In genomic region chr17:35465651-35466050, GRCm38 (mm10) we compare ENCODE assay signal across 13 mouse cellular contexts. TPM values are rescaled to one million over a fixed set of nuclear protein-coding genes. Genes with fewer than 3 reads are reported as not detected.
DNase-seq lines count a peak whose midpoint lies in the region; ATAC-seq and TF ChIP-seq lines count a peak whose summit lies in the region.
"Not testable (repeated sequence)": the region's sequence is repeated elsewhere in the genome, so short reads cannot be mapped to it uniquely, and the experiment has no call there.
"Had no signal": no experiment of that assay in that cellular context is flagged by ENCODE, and none has a peak within 500 bp of the region (broad histone marks: within the 10 kb centered on the region; RNA-seq: fewer than 3 reads in every experiment).

No protein-coding gene starts in this region.

- ATAC-seq in hindbrain, embryonic 14.5 days (ENCODE audit: low FRiP score), result not testable (repeated sequence)
- ATAC-seq in megakaryocyte, adult 5-6 weeks (ENCODE audit: poor library complexity, severe bottlenecking), result 0 out of 2 replicates have a peak, but pooled peaks have one; percentile 34

- peak; percentile 71 for DNase-seq in embryonic facial prominence, embryonic 10.5 days (ENCODE audit: low spot score)
- DNase-seq in hindbrain, embryonic 14.5 days (ENCODE audit: low spot score), result peak; percentile 42
- peak; percentile 37 for DNase-seq in left cerebral cortex, postnatal 4 days
- peak; percentile 49 for DNase-seq in right cerebral cortex, postnatal 4 days
- peak; percentile 34 for DNase-seq in yolk sac, embryonic 10.5 days (ENCODE audit: low spot score)

- peaks cover 14% of the 10 kb centered on the region for H3K4me1 ChIP-seq in E14TG2a.4 (replicated peaks; ENCODE audit: low read depth, low read length)
- H3K4me1 ChIP-seq in bone marrow, adult 2 months (ENCODE audit: control insufficient read depth, insufficient read depth, low read length); hindbrain, embryonic 14.5 days (replicated peaks; ENCODE audit: control insufficient read depth, insufficient read depth, low read length): not testable (repeated sequence)
- H3K4me1 ChIP-seq in embryonic facial prominence, embryonic 10.5 days, result peaks cover 13% of the 10 kb centered on the region

- peak; percentile 95 for TF ChIP-seq CTCF in E14TG2a.4 (conservative IDR thresholded peaks at IDR 0.05; ENCODE audit: low read length)
- peak; percentile 67 for TF ChIP-seq CTCF in bone marrow, adult 2 months (IDR thresholded peaks at IDR 0.05; ENCODE audit: control insufficient read depth, insufficient read depth, low read length)

- peaks cover 34% of the 10 kb centered on the region for H3K27me3 ChIP-seq in E14TG2a.4 (ENCODE audit: insufficient read depth, low read length)
- peaks cover 25% of the 10 kb centered on the region for H3K27me3 ChIP-seq in embryonic facial prominence, embryonic 10.5 days (replicated peaks; ENCODE audit: low read depth, poor library complexity, severe bottlenecking)
- peaks cover 19% of the 10 kb centered on the region for H3K27me3 ChIP-seq in hindbrain, embryonic 14.5 days (ENCODE audit: control insufficient read depth, insufficient read depth, low read length)

- 4% methylated on average over 8 of the region's 8 CpGs for WGBS in bone marrow, adult 2 months
- WGBS in embryonic facial prominence, embryonic 10.5 days, result 6% methylated on average over 8 of the region's 8 CpGs
- WGBS in hindbrain, embryonic 14.5 days, result 7% methylated on average over 8 of the region's 8 CpGs

- H3K9ac ChIP-seq in hindbrain, embryonic 14.5 days, result not testable (repeated sequence)

- not testable (repeated sequence) for TF ChIP-seq POLR2A in bone marrow, adult 2 months (IDR thresholded peaks at IDR 0.05; ENCODE audit: borderline replicate concordance, control insufficient read depth, low read depth, low read length)

- H3K36me3 ChIP-seq in E14TG2a.4 (ENCODE audit: insufficient read depth, low read length); embryonic facial prominence, embryonic 10.5 days (replicated peaks); hindbrain, embryonic 14.5 days (replicated peaks; ENCODE audit: control insufficient read depth, insufficient read depth): not testable (repeated sequence)

- not testable (repeated sequence) for H3K4me3 ChIP-seq in E14TG2a.4 (replicated peaks; ENCODE audit: low read length); bone marrow, adult 2 months (replicated peaks; ENCODE audit: control insufficient read depth, low read depth, low read length); embryonic facial prominence, embryonic 10.5 days; hindbrain, embryonic 14.5 days (replicated peaks; ENCODE audit: low read length)

- intact Hi-C loops in left cerebral cortex, postnatal 4 days (cut with DNase I), result not testable (repeated sequence)

- not testable (repeated sequence) for H3K9me3 ChIP-seq in E14TG2a.4 (ENCODE audit: low read length); embryonic facial prominence, embryonic 10.5 days; hindbrain, embryonic 14.5 days (ENCODE audit: control insufficient read depth, low read length)

- not testable (repeated sequence) for H3K4me2 ChIP-seq in hindbrain, embryonic 14.5 days (replicated peaks)

- not testable (repeated sequence) for H3K27ac ChIP-seq in bone marrow, adult 2 months (ENCODE audit: control insufficient read depth, insufficient read depth, low read depth, low read length, poor library complexity); embryonic facial prominence, embryonic 10.5 days (replicated peaks); hindbrain, embryonic 14.5 days

RNA-seq across cellular contexts. Expression of gene H2-Q10, which starts 4.2 kb away (rescaled TPM):
- 28.2 and 68.7 TPM in 2 replicates for polyA plus RNA-seq in bone marrow, adult 2 months (2011; ENCODE audit: insufficient read depth, insufficient read length, low replicate concordance, missing spikeins)
- 0.39 and 0.57 TPM in 2 replicates for polyA plus RNA-seq in embryonic facial prominence, embryonic 10.5 days (2016; fragmentation: Nextera tagmentation; extraction: Ambion mirVana)
- polyA plus RNA-seq in hindbrain, embryonic 14.5 days (2014; fragmentation: Nextera tagmentation; extraction: Ambion mirVana), result not detected in 2 replicates
- total RNA-seq in left cerebral cortex, postnatal 4 days (2021), result under 1 TPM; 0.16 to 0.20 TPM
- total RNA-seq in megakaryocyte, adult 5-6 weeks (2015), result 8.3 and 11.8 TPM in 2 replicates
- total RNA-seq in megakaryocyte, adult 5-6 weeks (2017), result 7.9 and 11.1 TPM in 2 replicates

RNA-seq across cellular contexts. Expression of gene H2-Q7, which starts 26.7 kb away (rescaled TPM):
- 43.9 and 101 TPM in 2 replicates for polyA plus RNA-seq in bone marrow, adult 2 months (2011; ENCODE audit: insufficient read depth, insufficient read length, low replicate concordance, missing spikeins)
- polyA plus RNA-seq in embryonic facial prominence, embryonic 10.5 days (2016; fragmentation: Nextera tagmentation; extraction: Ambion mirVana), result 12.2 and 12.9 TPM in 2 replicates
- 2.8 and 2.9 TPM in 2 replicates for polyA plus RNA-seq in hindbrain, embryonic 14.5 days (2014; fragmentation: Nextera tagmentation; extraction: Ambion mirVana)
- under 1 TPM; 0.36 to 0.66 TPM for total RNA-seq in left cerebral cortex, postnatal 4 days (2021)
- total RNA-seq in megakaryocyte, adult 5-6 weeks (2015), result 20.3 and 23.0 TPM in 2 replicates
- 13.7 and 24.7 TPM in 2 replicates for total RNA-seq in megakaryocyte, adult 5-6 weeks (2017)

RNA-seq across cellular contexts. Expression of gene Pou5f1, which starts 40.2 kb away (rescaled TPM):
- polyA plus RNA-seq in bone marrow, adult 2 months (2011; ENCODE audit: insufficient read depth, insufficient read length, low replicate concordance, missing spikeins), result 102 TPM in 1 of 2 replicates, not detected in the other
- polyA plus RNA-seq in embryonic facial prominence, embryonic 10.5 days (2016; fragmentation: Nextera tagmentation; extraction: Ambion mirVana), result not detected in 2 replicates
- polyA plus RNA-seq in hindbrain, embryonic 14.5 days (2014; fragmentation: Nextera tagmentation; extraction: Ambion mirVana), result not detected in 2 replicates
- total RNA-seq in left cerebral cortex, postnatal 4 days (2021), result not detected
- total RNA-seq in megakaryocyte, adult 5-6 weeks (2015), result 0.29 TPM in 1 of 2 replicates, not detected in the other
- total RNA-seq in megakaryocyte, adult 5-6 weeks (2017), result not detected in 2 replicates
- total RNA-seq: gastrocnemius, postnatal 14 days had no signal
- polyA plus RNA-seq: forebrain, embryonic 16.5 days; heart, embryonic 12.5 days; hindbrain, embryonic 12.5 days had no signal

RNA-seq across cellular contexts. Expression of gene H2-Q6, which starts 41.0 kb away (rescaled TPM):
- polyA plus RNA-seq in bone marrow, adult 2 months (2011; ENCODE audit: insufficient read depth, insufficient read length, low replicate concordance, missing spikeins), result 52.3 and 95.2 TPM in 2 replicates
- 1.5 and 1.6 TPM in 2 replicates for polyA plus RNA-seq in embryonic facial prominence, embryonic 10.5 days (2016; fragmentation: Nextera tagmentation; extraction: Ambion mirVana)
- polyA plus RNA-seq in hindbrain, embryonic 14.5 days (2014; fragmentation: Nextera tagmentation; extraction: Ambion mirVana), result 0.44 and 0.71 TPM in 2 replicates
- total RNA-seq in left cerebral cortex, postnatal 4 days (2021), result under 1 TPM; 0.18 to 0.36 TPM
- total RNA-seq in megakaryocyte, adult 5-6 weeks (2015), result 10.2 and 12.1 TPM in 2 replicates
- total RNA-seq in megakaryocyte, adult 5-6 weeks (2017), result 12.8 and 13.5 TPM in 2 replicates
- total RNA-seq: left cerebral cortex, postnatal 14 days had no signal

RNA-seq across cellular contexts. Expression of gene Tcf19, which starts 51.0 kb away (rescaled TPM):
- 28.7 and 41.7 TPM in 2 replicates for polyA plus RNA-seq in bone marrow, adult 2 months (2011; ENCODE audit: insufficient read depth, insufficient read length, low replicate concordance, missing spikeins)
- 43.7 and 45.5 TPM in 2 replicates for polyA plus RNA-seq in embryonic facial prominence, embryonic 10.5 days (2016; fragmentation: Nextera tagmentation; extraction: Ambion mirVana)
- polyA plus RNA-seq in hindbrain, embryonic 14.5 days (2014; fragmentation: Nextera tagmentation; extraction: Ambion mirVana), result 12.3 and 16.5 TPM in 2 replicates
- total RNA-seq in left cerebral cortex, postnatal 4 days (2021), result 1 to 10 TPM; 7.2 to 9.3 TPM
- total RNA-seq in megakaryocyte, adult 5-6 weeks (2015), result 64.7 and 72.2 TPM in 2 replicates
- total RNA-seq in megakaryocyte, adult 5-6 weeks (2017), result 26.2 and 29.6 TPM in 2 replicates

Comparison
In these comparisons a context has a peak if more than half of its experiments do, and no peak if none do; other contexts are left out.
1. RNA of gene H2-Q10, which starts 4.2 kb away (polyA plus RNA-seq): 28.2 to 68.7 TPM in bone marrow, adult 2 months; 0.39 to 0.57 TPM in embryonic facial prominence, embryonic 10.5 days and not detected in hindbrain, embryonic 14.5 days; every median in the first group is over 10 times any median in the second.
2. Peak in every context shown above with its lines, with median percentiles within 50 percentile points of each other: DNase-seq.